Mouse (Mus musculus) heart, postnatal 4 days (tissue): ENCODE measurements around the gene Fkbp8. TPM values are rescaled to one million over a fixed set of nuclear protein-coding genes. Genes with fewer than 3 reads are reported as not detected.

Experiments
- DNase-seq: peaks from one replicate; pipeline ENCODE4 v3.0.0; 2021
- total RNA-seq, 2 experiments: library from RNA; stranded (reverse); gene quantifications; 2 replicates each; pipeline ENCODE4 v1.2.3; 2021

Gene Fkbp8
- total RNA-seq, result 100 to 1,000 TPM; 204 to 207 TPM

DNA sequence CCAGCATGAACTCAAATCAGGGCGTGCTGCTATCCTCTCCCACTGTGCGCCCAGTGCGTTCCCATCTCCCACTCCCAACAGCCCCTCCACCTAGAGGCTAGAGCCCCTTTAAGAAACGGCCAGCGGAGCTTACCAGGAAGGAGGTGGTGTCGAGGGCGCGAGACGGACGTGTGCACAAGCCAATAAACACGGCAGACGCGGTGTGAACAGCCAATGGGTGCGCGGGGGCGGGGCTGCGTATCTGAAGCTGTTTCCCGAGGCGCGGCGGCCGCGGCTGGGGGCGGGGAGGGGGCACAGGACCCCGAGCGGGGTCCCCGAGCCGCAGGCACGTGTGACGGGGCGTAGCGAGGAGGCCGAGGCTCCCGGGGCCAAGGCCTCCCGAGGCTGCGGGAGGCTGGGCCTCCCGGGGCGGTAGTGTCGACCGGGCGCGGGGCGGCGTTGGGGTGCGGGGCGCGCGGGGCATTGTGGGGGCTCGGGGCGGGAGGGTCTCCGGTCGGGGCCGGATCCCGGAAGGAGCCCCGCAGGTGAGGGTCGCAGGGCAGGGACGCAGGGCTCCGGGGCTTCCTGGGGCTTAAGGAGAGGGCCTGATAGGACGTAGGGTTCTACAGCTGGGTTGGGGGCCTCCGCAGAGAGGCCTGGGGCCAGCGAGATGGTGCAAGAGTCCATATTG, at the start of gene Fkbp8, which contains the start of gene Kxd1:
Gene Fkbp8, plus strand, starts transcription at position 213 of the 670 bp plus-strand sequence.
Gene Kxd1, minus strand, starts transcription at position 445 of the 670 bp plus-strand sequence.
- peak; percentile 99 for DNase-seq

DNA sequence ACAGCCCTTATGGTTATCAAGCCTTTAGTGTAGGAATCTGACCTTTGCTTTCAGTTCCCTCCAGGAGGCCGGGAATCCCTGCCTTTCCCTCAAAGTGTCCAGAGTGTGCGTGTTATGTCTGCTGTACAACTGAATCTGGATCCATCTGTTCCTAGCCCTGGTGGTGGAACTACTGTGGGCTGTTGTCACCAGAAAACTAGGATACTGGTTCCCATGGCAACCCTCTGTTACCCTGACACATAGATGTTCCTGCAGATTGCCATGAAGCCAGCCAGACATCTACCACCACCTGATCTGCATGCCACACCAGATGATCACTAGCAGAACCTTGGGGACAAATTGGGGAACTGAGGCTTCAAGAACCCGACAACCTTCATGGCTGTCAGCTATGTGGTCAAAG, 45.6 kb upstream of the Fkbp8 start:
- no peak for DNase-seq

DNA sequence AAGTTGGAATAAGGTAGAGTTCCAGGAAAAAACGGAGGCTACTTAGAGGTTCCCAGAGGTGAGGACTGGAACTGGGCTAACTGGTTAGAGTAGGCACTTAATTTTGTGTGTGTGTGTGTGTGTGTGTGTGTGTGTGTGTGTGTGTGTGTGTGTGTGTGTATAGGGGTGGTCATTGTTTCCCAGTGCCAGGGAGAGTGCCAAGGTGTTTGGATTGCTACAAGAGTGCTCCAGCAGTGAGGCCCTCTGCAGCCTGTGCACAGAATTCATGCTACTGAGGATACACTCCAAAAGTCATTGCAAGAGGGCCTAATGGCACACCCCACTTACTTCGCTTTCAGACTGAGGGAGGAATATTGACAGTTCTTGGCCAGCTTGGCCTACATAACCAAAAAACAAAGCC, 44.6 kb upstream of the Fkbp8 start:
- DNase-seq, result no peak

DNA sequence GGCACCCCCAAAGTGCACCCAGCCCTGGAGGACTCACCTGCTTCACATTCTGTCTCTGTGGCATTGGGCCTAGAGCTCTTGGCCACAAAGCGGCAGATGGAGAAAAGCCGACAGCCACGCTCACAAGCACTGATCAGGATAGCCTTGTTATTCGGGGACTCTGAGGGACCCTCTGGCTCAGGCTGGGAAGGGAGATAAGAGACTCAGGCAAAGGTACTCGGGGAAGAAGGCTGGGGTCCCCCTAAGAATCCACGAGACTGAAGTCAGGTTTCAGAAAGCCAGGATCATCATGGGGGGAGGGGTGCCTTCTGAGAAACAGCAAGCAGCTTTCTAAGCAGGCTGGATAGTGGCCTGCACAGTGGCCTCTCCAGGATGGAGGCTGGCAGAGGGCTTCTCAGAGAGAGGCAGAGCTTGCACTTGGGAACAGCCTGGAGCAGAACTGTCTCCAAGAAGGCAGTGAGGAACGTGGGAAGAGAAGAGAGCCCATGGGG, 41.3 kb upstream of the Fkbp8 start:
- no peak for DNase-seq

DNA sequence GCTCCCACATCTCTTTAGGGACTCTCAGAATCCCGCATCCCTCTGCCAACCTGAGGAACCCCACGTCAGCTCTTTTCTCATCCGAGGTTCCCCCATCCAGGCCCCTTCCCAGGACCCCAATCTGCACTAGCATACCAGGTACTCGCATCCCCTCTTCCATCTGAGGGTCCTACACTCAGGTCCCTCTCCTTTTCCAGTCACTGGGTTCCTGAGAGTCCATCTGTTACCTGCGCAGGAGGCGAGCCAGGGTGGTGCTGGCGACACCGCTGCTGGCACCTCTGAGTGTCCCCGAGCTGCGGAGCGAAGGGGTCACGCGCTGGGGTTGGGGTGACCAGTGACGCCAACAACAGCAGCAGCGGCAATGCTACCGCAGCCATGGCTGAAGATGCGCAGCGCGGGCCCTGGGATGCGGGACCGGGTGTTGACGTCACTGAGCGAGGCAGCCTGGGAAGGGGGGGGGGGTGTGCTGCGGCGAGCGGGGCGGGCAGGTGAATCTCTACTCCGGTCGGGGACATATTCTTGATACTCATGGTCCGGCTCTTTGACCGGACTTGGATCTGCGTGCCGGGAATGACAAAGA, 40.5 kb upstream of the Fkbp8 start, which contains the start of gene Tmem59l:
Gene Tmem59l, minus strand, starts transcription at position 418 of the 580 bp plus-strand sequence.
- DNase-seq, result peak; percentile 5

DNA sequence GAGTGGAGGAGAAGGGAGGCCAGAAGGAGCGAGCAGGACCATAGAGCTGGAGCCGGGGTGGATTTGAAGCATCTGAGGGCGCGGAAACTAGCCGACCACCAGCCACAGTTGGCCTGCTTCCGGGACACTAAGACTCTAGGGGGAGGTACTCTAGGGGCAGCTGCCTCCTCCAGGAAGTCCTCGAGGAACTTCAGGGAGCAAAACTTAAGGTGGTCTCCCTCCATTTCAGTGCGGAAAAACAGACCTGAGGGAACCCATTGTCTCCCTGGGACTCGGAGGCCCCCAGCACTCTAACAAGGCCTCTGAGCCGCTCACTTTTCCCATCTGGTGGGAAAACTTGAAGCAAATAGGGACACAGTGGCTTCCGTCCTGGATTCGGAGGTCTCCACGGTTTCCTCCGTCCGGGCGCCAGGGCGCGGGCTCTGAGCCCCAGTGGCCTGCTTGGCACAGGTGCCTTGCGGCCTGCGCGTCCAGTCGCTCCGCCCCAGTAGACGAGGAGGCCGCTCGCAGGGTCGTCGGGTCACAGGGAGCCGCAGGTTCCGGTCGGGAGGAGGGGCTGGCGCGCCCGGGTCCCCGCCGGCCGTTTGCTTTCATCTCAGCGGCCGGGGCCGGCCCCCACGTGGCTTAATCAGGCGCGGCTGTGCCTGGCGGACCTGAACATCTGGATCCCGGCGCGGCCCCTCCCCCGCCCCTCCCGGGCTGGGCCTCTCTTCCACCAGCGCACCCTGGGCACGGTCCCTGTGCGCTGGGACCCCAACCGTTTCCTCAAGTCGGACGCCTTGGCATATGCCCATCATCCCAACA, 39.3 kb upstream of the Fkbp8 start:
- peak; percentile 24 for DNase-seq

DNA sequence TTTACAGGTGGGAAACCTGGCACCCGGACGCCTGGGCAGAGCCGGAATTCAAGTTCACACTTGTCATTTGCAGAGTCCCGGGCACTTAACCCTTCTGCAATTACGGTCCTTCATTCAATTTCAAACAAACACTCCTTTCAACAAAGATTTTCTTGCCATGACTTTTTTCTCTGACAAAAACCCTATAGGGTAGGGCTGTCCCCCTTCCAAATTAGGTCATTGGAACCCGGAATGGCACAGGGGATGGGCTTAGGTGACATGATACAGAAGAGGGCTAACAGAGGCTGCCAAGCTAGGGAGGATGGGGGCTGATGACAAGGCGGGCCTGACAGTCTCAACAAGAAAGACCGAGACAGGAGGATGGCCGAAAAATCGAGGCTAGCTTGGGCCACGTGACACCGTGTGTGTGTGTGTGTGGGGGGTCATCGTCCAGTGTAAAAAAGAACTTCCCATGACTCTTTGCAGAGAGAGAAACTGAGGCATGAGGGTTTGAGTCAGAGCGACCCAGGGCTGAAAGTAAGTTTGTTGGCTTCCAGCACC, 38.5 kb upstream of the Fkbp8 start:
- DNase-seq, result no peak

DNA sequence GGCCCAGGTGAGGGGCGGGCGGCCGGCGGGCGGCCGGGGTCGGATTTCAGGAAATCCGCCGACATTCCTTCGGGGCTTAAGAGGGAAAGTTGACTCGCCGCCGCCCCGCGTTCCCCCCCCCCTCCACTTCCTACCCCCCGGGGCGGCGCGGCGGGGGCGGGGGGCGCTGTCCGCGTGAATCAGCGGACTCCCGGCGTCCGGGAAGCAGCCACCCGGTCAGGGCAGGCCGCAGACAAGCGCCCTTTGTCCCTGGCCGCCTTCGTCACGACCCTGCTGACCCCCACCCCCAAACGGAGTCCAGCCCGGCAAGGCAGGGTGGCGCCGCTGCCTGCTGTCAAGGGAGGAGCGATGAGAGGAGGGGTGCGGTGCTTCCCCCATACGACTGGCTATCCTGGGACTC, 37.9 kb upstream of the Fkbp8 start:
- peak; percentile 21 for DNase-seq

DNA sequence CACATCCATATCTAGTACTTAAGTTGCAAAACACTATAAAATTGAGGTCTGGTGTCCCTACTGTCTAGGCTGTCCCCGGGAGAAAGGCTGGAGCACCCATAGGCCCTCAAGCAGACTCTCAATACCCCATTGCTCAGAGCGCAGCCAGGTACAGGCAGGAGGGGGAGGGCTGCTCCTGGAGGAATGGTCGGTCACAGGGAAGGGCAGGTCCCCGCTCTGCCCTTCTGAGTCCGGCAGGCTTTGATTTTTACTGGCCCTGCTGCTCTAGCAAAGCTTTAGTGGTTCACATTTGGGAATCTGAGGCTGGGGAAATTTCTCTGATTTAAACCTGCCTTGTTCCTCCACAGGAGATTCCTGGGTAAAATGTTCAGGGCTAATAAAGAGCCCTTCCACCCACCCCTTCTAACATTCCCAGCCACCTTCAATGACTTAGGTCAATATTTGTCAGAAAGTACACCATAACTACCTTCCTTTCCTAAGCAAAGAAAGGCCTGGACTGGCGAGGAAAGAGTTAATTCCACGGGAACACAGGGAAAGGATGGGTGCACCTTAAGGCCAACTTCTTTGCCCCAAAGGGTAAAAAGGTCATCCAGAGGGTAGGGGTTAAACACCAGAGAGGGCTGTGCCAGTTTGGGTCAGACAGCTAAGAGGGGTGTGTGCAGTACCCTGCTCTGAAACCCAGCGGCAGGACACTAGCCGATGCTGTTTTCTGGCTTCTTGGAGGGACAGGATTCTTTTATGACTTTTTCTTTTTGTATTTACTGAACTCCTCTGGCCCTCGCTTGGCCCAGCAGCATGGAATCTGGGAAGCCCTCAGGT, 37.3 kb upstream of the Fkbp8 start:
- DNase-seq, result no peak

DNA sequence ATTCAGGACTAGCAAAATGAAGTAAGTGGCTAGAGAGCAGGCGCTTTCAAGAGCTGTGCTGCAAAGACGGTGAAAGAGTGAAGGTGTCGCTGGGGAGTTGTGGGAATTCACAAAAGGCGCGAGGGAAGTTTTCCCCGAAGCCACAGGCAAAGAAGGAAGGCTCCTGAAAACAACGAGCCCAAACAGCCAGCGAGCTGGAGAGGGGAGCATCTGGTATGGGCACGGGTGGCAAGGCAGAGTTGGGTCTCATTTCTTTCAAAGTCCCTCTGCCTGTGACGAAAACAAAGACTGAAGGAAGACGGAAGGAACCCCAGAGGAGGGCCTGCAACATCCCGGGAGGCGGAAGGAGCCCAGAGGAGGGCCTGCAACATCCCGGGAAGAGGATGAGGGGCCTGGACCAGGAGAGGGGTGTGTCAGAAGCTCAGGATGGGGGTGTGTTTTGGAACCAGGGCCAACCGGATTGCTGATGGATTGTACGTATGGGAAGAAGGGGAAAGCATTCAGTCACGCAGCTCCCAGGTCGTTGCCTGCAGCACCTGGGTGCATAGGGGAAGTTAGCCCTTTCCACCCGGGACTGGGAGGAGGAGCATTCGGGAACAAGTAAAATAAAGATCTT, 36.5 kb upstream of the Fkbp8 start:
- no peak for DNase-seq

DNA sequence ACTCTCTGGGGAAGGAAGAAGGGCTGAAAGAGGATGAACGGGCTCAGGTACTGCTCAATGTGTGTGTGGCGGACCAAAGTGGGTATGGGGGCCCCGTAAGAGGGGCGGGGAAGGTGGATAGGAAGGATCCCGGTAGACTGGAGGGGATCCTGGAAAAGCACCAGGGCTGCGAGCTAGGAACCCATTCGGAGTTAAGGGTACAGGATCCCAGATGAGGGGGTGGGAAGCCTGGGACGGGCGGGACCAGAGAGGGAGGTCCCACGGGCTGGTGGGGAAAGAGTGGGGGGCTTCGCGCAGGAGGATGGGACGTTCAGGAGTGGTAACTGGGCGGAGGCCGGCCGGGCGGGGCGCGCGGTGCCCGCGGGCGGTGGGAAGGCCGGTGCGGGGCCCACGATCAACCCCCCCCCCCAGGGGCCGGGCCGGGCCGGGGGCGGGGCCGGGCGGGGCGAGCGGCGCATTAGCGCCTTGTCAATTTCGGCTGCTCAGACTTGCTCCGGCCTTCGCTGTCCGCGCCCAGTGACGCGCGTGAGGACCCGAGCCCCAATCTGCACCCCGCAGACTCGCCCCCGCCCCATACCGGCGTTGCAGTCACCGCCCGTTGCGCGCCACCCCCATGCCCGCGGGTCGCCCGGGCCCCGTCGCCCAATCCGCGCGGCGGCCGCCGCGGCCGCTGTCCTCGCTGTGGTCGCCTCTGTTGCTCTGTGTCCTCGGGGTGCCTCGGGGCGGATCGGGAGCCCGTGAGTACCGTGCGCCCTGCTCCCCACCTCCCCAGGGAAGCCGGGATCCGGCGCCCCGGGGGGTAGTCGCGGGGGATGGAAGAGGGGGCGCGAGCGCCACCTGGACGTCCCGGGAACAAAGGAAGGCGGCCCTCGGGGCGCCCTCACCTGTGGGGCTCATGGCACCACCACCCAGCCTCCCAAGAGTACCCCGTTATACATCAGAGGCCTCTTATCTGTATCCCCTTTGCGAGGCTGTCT, 34.6 kb upstream of the Fkbp8 start, which contains the start of gene Crlf1:
Gene Crlf1, plus strand, starts transcription at position 495 of the 977 bp plus-strand sequence.
- DNase-seq, result no peak

DNA sequence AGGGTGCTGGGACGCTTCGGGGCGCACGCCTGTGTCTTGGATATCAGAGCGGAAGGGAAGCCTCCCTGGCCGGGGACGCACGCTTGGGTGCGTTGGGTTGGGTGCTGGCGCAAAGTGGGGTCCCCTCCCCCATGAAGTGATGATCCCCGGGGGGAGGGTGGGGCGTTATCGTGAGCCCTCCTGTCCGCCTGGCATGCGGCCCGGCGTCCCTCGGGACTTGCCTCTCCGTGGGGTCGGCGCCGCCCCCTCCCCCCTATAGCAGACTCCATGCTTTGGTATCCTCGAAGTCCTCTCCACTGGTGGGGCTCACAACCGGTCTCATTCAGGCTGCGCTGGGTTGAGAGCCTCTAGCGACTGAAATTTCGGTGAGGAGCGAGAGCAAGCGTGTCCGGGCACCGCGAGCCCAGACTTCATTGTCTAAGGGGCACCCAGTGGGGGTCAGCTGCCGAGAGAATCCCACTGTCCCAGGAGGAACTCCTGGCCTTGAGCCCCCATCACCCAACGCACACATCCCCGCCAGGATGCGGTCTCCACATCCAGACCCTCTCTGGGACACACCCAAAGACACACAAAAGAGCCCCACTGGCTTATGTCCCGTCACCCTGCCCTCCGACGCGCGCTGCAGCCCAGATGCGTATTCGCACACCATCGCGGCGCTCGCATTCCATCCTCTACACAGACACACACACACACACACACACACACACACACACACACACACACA, 33.7 kb upstream of the Fkbp8 start:
- no peak for DNase-seq

DNA sequence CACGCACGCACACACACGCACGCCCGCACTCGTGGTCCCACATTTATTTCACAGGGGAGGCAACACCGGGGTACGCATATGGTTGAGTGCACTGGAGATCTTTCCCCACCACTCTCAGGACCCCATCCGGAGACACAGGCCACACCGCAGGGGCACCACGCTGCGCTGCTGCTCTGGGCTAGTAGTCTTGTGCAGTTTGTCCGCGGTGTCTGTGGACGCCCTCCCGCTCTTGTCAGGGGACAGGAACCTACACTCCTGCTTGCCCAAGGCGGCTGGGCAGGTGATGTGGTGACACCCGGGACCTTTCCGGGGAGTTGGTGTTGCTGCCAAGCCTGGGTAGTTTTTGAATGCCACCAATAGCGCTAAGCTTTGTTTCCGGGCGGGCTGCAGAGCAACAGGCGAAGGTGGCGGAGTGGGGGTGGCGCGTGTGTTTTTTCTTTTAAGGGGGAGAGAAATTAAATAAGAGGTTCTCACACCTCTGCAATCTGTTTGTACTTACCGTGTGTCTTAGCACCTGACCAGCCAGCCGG, 33.0 kb upstream of the Fkbp8 start:
- no peak for DNase-seq

DNA sequence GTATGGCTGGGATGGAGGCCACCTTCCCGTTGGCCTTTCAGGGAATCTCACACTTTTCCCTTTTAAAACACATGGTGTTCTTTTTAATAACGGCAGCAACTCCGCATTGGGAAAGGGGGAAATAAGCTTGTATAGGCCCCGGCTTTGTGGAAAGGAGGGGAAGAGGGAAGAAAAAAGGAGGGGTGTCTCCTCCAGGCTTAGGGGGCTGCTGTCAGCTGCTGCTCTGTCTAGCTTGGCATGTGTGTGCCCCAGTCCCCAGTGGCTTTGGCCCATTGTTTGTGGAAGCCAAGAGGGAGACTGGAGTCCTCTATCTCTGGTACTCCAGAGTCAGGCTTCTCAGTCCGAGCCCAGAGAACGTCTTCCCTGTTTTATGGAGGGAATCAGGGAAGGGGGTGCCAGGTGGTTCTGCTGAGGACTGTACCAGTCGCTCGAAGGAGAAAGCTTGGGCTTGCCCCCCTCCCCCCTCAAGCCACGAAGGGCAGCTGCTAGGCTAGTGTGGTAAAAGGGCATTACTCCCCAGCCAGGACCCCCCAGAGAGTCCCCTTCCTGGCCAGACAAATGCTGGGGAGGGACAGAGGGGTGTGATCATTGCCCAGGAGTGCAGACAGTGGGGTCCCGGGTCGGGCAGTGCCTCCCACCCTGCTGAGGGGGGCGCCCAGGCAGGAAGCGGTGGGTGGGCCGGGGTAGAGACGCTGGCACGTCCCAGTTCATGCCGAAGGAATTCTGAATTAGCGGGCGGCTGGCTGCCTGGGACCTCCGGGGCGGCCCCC, 32.3 kb upstream of the Fkbp8 start:
- DNase-seq, result no peak

DNA sequence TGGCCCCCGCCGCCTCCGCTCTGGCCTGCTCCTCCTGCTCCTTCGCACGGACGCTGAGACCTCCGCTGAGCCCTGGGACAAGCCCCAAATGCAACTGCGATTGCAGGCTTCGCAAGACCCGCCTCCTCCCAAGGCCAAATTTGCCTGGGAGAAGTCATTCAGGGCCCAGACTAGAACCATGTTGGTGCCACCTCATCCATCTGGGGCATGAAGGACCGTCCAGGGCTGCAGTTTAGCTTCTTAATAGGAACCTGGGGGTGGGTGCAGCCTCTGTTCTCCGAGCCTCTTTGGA, 31.8 kb upstream of the Fkbp8 start:
- no peak for DNase-seq

DNA sequence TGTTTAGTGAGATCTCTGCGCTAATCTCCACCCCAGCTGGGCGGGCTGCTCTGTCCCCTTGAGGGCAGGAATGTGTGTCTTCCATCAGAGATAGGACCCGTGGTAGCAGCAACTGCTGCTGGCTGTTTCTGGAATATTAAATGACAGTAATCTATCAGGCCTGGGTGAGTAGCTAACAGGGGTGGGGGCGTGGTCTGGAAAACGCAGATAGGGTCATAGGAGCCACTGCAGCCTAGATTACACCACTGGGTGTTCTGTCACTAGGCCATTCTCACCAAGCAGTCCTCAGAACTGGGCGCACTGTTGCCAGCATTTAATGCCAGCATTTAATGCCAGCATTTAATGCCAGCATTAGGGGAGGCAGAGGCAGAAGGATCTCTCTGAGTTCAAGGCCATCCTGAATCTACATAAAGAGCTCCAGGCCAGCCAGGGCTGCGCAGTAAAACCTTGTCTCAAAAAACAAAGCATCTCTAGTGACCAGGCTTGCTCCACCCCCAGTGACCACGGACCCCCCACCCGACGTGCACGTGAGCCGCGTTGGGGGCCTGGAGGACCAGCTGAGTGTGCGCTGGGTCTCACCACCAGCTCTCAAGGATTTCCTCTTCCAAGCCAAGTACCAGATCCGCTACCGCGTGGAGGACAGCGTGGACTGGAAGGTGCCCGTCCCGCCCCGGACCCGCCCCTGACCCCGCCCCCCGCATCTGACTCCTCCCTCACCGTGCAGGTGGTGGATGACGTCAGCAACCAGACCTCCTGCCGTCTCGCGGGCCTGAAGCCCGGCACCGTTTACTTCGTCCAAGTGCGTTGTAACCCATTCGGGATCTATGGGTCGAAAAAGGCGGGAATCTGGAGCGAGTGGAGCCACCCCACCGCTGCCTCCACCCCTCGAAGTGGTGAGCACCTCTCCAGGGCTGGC, 26.9 kb upstream of the Fkbp8 start:
- no peak for DNase-seq

DNA sequence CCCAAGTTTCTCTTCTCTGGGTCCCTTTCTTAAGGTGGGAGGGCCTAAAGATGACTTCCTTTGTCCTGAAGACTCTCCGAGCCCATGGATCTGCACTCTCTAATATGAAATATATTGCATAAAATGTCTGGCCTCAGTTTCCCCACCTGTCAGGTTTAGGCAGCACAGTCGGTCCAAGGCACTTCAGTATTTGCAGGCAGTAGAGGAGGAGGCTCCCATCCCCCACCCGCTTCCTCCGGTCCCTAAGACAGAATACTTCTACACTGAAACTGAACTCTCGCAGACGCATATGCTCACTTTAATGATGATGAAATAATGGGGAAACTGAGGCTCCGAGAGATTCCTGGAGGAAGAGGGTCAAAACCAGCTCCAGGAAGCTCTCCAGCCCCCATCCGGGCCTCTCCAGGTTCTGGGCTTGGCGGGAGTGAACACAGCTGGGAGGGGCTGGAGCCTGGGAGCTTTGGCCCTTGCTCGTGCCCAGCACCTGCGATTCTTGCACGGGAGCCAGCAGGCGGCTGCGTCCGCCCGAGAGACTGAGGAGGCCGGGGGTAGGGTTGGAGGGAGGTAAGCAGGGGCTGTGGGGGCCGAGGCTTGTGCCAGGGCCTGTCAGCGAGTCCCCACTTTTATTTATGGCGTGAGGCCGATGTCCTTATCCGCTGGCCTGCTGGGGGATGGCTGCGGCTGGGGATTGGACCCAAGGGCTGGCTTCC, 25.5 kb upstream of the Fkbp8 start:
- DNase-seq, result peak; percentile 66
